Mouse (Mus musculus) liver, postnatal 0 days (tissue): ENCODE measurements around the gene Wfdc13. TPM values are rescaled to one million over a fixed set of nuclear protein-coding genes. Genes with fewer than 3 reads are reported as not detected.

Experiments
- ATAC-seq: fragments of 200-750 bp; cut with Nextera tagmentation; 2 replicates; pipeline ENCODE4 v1.8.0; 2017; ENCODE audit warnings: mild to moderate bottlenecking, moderate library complexity
- DNase-seq: peaks from one replicate; pipeline ENCODE4 v3.0.0-alpha.2; 2016
- H3K27ac ChIP-seq: fragments of 300-500 bp; sonication (generic); 2 replicates; pipeline ENCODE4 v1.5.1; 2014; ENCODE audit warnings: antibody characterized with exemption, moderate library complexity, mild to moderate bottlenecking, low read depth
- H3K27me3 ChIP-seq: fragments of 300-500 bp; sonication (generic); 2 replicates; pipeline ENCODE4 v1.6.1; 2014; ENCODE audit warnings: low read length, control low read depth, mixed read lengths; ENCODE audit not compliant: insufficient read depth
- H3K36me3 ChIP-seq: fragments of 300-500 bp; sonication (generic); replicated peaks from 2 replicates; pipeline ENCODE4 v1.6.1; 2014; ENCODE audit warnings: mild to moderate bottlenecking, control low read depth, low read length, moderate library complexity, mixed read lengths; ENCODE audit not compliant: insufficient read depth
- H3K4me1 ChIP-seq: fragments of 300-500 bp; sonication (generic); 2 replicates; pipeline ENCODE4 v1.6.1; 2014; ENCODE audit warnings: antibody characterized with exemption, mild to moderate bottlenecking, control low read depth; ENCODE audit not compliant: insufficient read depth
- H3K4me2 ChIP-seq: fragments of 300-500 bp; sonication (generic); 2 replicates; pipeline ENCODE4 v1.6.1; 2014; ENCODE audit warnings: low read depth, mild to moderate bottlenecking, low read length, moderate library complexity, mixed read lengths
- H3K4me3 ChIP-seq: fragments of 300-500 bp; sonication (generic); 2 replicates; pipeline ENCODE4 v1.5.1; 2014; ENCODE audit warnings: low read depth, low read length
- H3K9ac ChIP-seq: fragments of 300-500 bp; sonication (generic); replicated peaks from 2 replicates; pipeline ENCODE4 v1.6.1; 2014; ENCODE audit warnings: mild to moderate bottlenecking, moderate library complexity
- H3K9me3 ChIP-seq: fragments of 300-500 bp; sonication (generic); 2 replicates; pipeline ENCODE4 v1.6.1; 2016; ENCODE audit warnings: mild to moderate bottlenecking, control low read depth, low read length, mixed read lengths
- CTCF ChIP-seq: sonication (generic); IDR thresholded peaks from 2 replicates; pipeline ENCODE4 v1.5.1; 2016; ENCODE audit warnings: antibody characterized with exemption, low read depth
- EP300 ChIP-seq: IDR thresholded peaks from 2 replicates; pipeline ENCODE4 v1.6.1; 2016; ENCODE audit warnings: antibody characterized with exemption, low read depth, mild to moderate bottlenecking
- WGBS: fragments of 180-500 bp; shearing (Covaris S2); extraction: QIAGEN DNeasy Blood & Tissue Kit; methylation state at CpG from one replicate; pipeline ENCODE4 v1.1.7; 2014; ENCODE audit not compliant: insufficient replicate concordance; 5-methylcytosine and 5-hydroxymethylcytosine counted together
- polyA plus RNA-seq: library from polyadenylated mRNA; unstranded; fragments of >200 nt; fragmentation: Nextera tagmentation; extraction: Ambion mirVana; gene quantifications from 2 replicates; pipeline ENCODE4 v1.2.1, GENCODE M21; 2015

The Wfdc13 gene
- polyA plus RNA-seq, 1 experiment from 2014 or later = not detected

GRCm38 (mm10) chr2:164676916-164677685, 7.8 kb upstream of the Wfdc13 start:
- H3K27ac ChIP-seq = no peak overlapping the region
- no peak overlapping the region for H3K4me3 ChIP-seq
- H3K9me3 ChIP-seq = no peaks in the 10 kb centered on the region
- no peaks in the 10 kb centered on the region for H3K27me3 ChIP-seq
- no peak overlapping the region for H3K9ac ChIP-seq
- ATAC-seq (no peak), DNase-seq (no peak)
- no peaks in the 10 kb centered on the region for H3K36me3 ChIP-seq
- WGBS = 72% methylated on average over 16 of the region's 16 CpGs
- TF ChIP-seq EP300 (no peak), CTCF (no peak)
- H3K4me1 ChIP-seq = peaks cover 7% of the 10 kb centered on the region
- H3K4me2 ChIP-seq = no peak overlapping the region

GRCm38 (mm10) chr2:164678848-164679625, 5.9 kb upstream of the Wfdc13 start:
- Histone ChIP-seq H3K9me3 (no peaks in the 10 kb centered on the region), H3K27me3 (no peaks in the 10 kb centered on the region), H3K36me3 (no peaks in the 10 kb centered on the region), H3K4me1 (peaks cover 7% of the 10 kb centered on the region), H3K4me3 (peak overlapping the region; percentile 20; the same call in 1 of the 2 replicates), H3K27ac (peak overlapping the region; percentile 62; the same call in 1 of the 2 replicates), H3K4me2 (peak overlapping the region; percentile 60), H3K9ac (no peak overlapping the region)
- WGBS = 18% methylated on average over 19 of the region's 19 CpGs
- peak; percentile 80 for ATAC-seq
- DNase-seq = peak; percentile 88
- TF ChIP-seq EP300 (no peak), CTCF (peak; percentile 87)

GRCm38 (mm10) chr2:164679906-164680305, 5.0 kb upstream of the Wfdc13 start:
- 13% methylated on average over 3 of the region's 3 CpGs for WGBS
- TF ChIP-seq CTCF = no peak
- TF ChIP-seq EP300 = no peak
- DNase-seq = peak; percentile 47
- H3K4me2 ChIP-seq = no peak overlapping the region
- H3K36me3 ChIP-seq = no peaks in the 10 kb centered on the region
- H3K9ac ChIP-seq = no peak overlapping the region
- H3K4me3 ChIP-seq = no peak overlapping the region
- H3K4me1 ChIP-seq = peaks cover 7% of the 10 kb centered on the region
- H3K27ac ChIP-seq = no peak overlapping the region
- H3K27me3 ChIP-seq = no peaks in the 10 kb centered on the region
- ATAC-seq = peak; percentile 59
- H3K9me3 ChIP-seq = no peaks in the 10 kb centered on the region

GRCm38 (mm10) chr2:164698201-164698600, 13.3 kb downstream of the Wfdc13 start, which contains the start of gene Spint4:
Gene Spint4, plus strand, starts transcription at chr2:164698501.
- no peaks in the 10 kb centered on the region for H3K27me3 ChIP-seq
- no peaks in the 10 kb centered on the region for H3K9me3 ChIP-seq
- no peak within 1 kb of the TSS for H3K27ac ChIP-seq
- H3K4me1 ChIP-seq = no peaks in the 10 kb centered on the region
- DNase-seq = no peak
- no peak within 1 kb of the TSS for H3K4me3 ChIP-seq
- TF ChIP-seq CTCF (no peak), EP300 (no peak)
- no peak within 1 kb of the TSS for H3K9ac ChIP-seq
- no peak for ATAC-seq
- WGBS = 74% methylated on average over 4 of the region's 4 CpGs
- H3K4me2 ChIP-seq = no peak within 1 kb of the TSS
- H3K36me3 ChIP-seq = no peaks in the 10 kb centered on the region

GRCm38 (mm10) chr2:164700959-164701358, 16.1 kb downstream of the Wfdc13 start:
- TF ChIP-seq EP300 = no peak
- no peak for TF ChIP-seq CTCF
- Histone ChIP-seq H3K4me2 (no peak overlapping the region), H3K27me3 (no peaks in the 10 kb centered on the region), H3K36me3 (no peaks in the 10 kb centered on the region), H3K4me3 (no peak overlapping the region), H3K9ac (no peak overlapping the region), H3K27ac (no peak overlapping the region), H3K9me3 (no peaks in the 10 kb centered on the region), H3K4me1 (no peaks in the 10 kb centered on the region)
- ATAC-seq (no peak), DNase-seq (no peak)
- 69% methylated on average over 5 of the region's 5 CpGs for WGBS

- TF ChIP-seq EP300 (no peak), CTCF (no peak)
- 77% methylated on average over 5 of the region's 5 CpGs for WGBS
- H3K36me3 ChIP-seq = no peaks in the 10 kb centered on the region
- no peak overlapping the region for H3K4me3 ChIP-seq
- no peak overlapping the region for H3K27ac ChIP-seq
- no peak overlapping the region for H3K4me2 ChIP-seq
- ATAC-seq = no peak
- no peaks in the 10 kb centered on the region for H3K27me3 ChIP-seq
- no peak overlapping the region for H3K9ac ChIP-seq
- no peaks in the 10 kb centered on the region for H3K9me3 ChIP-seq
- DNase-seq = no peak
- no peaks in the 10 kb centered on the region for H3K4me1 ChIP-seq
These were observed 16.9 kb downstream of the Wfdc13 start for GRCm38 (mm10) chr2:164701761-164702160.
